Mouse (Mus musculus): ENCODE measurements at regions not wholly inside any gene's neighbourhood (a gene's known extent, or its start where the extent isn't known, plus 50 kb on each side); places are given as distances from the start of the nearest gene placed in this dataset.

DNA sequence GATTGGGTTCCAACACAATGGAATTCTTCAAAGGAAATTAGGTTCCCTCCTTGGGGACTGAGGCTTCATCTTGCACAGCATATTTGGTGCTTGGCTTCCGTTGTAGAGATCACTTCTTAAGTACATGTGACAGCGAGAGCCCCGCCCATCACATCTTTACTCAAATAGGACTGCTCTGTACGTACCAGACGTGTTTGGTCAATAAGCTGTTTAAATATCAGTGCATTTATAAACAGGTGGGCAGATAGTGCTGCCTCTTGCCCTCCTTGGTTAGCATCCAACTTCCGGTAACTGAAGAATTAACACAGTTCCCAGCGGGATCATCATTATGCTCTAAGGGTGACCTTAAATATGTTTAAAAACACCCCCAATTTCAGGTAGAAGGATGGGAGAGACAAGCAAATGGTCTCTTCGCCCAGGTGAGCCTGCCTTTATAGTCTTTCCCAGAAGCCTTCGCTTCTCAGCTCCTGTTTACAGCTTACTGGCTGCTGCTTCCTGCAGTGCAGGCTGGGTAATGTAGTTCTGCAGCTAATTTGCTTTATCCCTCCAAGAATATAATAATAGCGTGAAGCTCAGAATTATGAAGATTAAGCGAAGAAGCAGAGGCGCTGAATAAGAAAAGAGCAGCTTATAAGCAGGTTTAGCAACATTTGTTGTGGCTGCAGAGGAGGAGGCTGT, 242.1 kb downstream of the Foxo1 start:
- DNase-seq (ENCODE audit: low spot score in 2 of 2), result peak; percentile 34 to 48

DNA sequence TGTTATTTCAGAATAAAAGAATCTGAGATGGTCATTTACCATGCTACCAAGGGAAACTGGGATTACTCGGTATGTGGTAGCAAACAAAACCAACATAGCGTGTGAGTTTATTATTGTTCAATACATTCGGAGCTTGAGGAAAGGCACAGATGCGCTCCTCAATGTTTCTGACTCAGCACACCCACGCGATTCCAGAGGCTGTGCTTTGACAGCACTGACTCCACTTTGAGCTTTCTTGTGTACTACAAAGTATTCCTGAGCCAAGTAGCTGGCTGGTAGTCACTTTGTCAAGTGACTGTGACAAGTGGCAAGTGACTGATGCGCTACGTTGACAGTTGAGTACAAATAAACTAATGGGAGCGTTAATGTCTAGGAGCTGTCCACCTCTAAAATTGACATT, 235.8 kb downstream of the Foxo1 start:
- DNase-seq (ENCODE audit: low spot score in 2 of 2), result no peak

DNA sequence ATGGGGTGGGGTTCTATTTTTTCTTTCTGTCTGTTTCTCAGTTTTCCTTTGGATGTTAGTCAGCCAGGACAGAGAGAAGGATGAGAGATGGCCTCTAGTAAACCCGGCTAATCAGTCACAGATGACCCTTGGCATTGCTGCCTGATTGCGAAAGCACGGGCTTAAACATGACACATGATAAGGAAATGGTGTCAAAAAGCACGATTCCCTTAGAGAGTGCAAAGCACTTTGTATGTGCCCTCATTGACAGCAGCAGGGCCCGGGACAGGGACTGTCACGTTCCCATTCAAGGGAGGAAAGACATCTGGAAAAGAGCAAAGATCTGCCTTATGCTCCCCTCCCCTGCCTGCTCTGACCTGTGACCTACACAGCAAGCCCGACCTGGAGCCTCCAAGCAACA, 234.1 kb downstream of the Foxo1 start:
- DNase-seq (ENCODE audit: low spot score in 2 of 2), result no peak

DNA sequence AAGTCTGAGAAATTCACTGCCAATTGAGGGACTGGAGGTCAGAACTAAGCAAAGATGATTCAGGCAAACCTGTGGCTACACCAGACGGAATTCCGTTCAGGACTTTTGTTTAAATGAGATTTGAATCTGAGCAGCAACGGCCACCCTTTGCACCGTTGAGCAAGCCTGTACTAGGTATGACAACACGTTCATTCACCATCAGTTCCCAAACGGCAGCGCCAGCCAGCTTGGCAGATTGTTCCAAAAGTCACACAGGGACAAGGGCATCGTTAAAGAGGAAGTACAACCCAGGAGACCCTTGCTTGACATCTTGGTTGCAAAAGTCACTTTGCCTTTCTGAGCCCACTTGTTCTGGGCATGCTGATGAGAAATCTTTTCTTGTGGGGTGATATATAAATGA, 233.5 kb downstream of the Foxo1 start:
- no peak for DNase-seq (ENCODE audit: low spot score in 2 of 2)

DNA sequence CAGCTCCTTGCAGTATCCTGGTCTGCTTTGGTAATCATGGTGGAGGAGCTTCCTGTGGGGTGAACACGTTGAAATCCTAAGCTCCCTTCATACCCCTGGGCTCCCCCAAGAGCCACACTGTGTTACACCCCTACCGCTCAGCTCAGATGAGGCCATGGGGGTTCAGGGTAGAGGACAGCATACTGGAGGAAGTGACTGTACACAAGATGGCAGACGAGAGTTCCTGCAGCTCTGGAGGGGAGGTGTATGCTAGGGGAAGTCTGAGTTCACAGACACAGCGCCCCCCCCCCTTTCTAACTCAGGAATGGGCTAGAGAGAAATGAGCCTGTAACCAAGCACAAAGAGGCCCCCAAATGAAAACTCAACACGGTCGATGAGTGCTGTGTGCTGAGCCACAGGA, 231.9 kb downstream of the Foxo1 start:
- no peak for DNase-seq (ENCODE audit: low spot score in 2 of 2)

DNA sequence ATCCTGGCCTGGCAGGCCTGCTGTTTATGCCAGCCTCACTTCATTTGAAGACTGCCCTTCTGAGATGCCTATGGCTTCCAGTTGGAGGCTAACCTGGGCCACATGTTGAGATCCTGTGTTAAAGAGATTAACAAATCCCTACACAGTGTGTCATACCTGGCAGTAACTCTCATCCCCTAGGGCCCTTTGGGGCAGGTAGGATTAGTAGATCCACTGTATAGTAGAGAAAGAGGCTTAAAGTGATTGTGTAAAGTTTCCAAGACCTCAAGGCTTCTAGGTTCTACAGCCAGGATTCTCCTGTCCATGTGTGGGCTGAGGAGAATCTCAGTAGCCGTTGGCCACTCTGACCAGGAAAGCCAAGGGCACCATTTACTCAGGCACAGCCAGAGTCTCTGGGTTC, 231.4 kb downstream of the Foxo1 start:
- no peak for DNase-seq (ENCODE audit: low spot score in 2 of 2)

DNA sequence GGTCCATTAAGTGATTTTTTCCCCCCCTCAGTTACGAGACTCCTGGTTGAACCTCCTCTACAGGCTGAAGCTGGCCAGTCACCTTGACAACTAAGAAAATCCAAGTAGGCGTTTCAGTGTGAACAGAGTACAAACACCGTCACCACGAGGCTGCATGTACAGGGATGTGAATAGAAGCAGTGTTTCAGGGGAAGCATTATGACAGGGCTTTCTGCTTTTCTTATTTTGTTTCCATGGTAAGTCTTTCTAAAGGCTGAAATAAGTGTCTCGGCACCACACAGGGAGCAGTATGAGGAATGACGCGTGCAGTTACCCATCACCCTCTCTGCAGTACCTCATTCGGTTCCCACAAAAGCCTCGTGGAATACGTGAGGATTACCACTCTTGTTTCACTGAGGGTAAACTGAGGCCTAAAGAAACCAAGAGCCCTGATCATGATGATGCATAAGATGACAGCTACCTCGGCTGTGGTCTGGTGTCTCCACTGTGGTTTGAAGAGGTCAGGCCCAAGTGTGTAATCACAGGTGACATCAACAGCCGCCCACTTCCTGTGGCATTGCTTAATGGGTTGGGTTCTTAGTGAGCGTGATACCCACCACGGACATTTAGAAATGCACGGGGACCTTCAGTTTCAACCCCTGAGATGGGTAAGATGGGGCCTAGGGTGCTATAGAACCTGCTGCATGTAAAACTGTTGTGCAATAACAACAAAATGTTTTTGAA, 230.5 kb downstream of the Foxo1 start:
- DNase-seq (ENCODE audit: low spot score in 2 of 2), result peak in 1 of 2 experiments; percentile 36

DNA sequence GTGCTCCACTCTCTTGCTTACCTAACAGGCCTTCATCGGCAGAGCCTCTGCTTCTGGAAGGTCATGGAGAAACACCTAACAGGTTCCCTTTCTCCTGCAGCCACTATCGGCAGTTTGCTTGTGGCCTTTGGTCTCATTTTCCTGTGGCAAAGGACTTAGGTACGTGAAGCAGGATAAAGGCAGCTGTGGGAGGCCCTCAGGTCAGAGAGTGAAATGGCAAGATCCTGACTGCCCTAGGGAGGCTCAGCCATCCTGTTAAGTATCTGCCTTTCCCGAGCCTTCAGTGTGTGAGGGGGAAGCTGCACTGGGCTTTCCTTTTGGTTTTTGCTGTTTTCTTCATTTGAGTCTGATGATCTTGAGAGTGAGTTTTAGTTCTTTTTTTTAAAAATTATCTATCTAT, 228.8 kb downstream of the Foxo1 start:
- no peak for DNase-seq (ENCODE audit: low spot score in 2 of 2)

DNA sequence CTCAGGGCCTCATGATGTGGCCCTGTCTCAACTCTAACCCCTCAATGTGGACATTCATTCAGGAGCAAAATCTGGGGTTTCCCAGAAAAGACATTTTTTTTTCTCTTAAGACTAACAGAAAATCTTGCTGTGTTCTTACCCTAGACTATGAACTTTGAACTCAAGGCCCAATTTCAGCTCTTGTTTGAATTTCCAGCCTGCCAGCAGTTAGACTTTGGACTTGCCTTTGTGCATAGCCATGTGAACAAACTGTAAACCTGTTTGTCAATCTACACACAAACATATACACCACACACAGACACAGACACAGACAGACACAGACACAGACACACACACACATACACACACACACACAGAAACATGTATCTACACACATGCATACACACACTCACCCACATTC, 227.3 kb downstream of the Foxo1 start:
- DNase-seq (ENCODE audit: low spot score in 2 of 2), result no peak

DNA sequence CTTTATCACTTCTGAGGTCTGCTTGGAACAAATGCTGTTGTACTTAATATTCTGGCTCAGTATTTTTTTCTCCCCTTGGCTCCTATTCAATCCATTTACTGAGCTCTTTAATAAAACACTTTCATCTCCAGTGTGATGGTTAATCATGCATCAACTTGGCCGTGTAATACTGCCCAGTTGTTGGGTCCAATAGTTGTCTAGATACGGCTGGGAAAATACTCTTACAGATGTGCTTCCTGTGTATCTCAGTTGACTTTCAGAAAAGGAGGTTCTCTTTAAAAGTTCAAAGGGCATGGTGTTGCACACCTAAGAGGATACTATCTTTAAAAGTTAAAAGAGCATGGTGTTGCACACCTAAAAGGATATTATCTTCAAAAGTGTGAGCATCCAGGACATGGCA, 226.8 kb downstream of the Foxo1 start:
- no peak for DNase-seq (ENCODE audit: low spot score in 2 of 2)

DNA sequence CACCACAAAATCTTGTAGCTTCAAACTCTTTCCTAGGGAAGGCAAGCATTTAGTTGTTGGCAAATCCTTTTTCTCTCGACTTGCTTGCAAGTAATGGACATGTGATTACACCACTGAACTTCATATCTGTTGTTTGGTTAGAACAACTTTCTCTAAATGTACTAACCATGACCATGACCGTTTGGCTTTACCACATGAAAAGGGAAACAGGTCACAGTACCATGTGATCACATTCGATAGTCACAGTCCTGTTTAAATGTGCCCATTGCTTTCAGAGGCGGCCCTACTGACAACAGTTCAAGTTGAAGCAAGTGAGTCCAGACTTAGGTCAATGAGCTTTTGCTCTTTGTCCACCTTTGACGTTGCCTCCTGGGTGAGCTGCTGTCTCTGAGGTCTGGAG, 211.1 kb downstream of the Foxo1 start:
- DNase-seq (ENCODE audit: low spot score in 2 of 2), result no peak

DNA sequence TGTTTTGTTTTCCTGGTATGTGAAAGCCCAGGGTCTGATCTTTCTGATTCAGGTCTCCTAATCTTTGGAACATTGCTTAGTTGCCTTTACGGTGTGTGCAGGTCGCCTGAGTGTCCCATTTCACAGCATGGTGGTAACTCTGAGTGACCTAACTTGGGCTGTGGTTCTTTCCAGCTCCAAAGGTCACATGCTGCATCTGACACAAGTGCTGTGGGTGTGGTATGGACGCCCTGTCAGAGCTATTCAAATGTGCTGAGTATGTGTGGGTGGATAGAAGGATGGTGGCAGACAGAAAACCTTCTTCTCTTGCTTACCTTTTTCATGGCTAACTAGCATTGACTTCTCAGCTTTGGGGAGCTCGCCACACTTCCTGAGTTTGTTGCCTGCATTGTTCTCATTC, 201.8 kb downstream of the Foxo1 start:
- DNase-seq (ENCODE audit: low spot score in 2 of 2), result no peak

DNA sequence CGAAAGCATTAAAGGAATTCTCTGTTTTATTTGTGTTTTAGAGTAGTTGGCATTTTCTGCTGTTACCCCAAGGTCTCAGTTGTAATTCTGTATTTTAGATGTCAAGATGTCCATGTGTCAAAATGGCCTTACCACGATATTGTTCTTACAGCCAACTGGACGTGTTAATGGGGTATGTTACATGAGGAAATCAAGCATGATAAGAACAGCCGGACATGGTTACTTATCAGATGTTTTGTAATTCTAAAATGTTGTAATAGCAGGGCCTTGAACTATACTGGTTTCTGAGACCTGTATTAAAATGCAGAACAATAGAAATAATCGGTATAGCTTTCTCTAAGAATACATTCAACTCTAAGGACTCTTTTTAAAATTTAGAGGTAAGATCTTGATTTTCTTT, 201.3 kb downstream of the Foxo1 start:
- no peak for DNase-seq (ENCODE audit: low spot score in 2 of 2)

DNA sequence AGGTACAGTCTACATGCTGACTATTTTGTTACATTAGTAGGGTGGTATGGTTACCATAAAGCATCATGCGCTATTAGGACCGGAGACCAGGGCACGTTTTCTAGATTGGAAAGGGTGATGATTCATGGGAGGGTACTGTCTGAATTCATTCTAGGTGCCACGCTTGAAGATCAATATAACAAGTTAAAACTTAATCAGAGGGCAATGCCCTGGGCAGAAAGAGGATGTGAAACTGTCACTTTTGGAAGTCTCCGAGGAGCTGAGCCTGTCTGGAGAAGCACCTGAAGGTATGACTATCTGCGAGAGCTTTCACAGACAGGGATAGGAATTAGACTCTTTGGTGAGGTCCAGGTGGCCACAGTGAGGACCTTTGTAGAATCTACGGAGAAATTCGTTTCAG, 200.2 kb downstream of the Foxo1 start:
- no peak for DNase-seq (ENCODE audit: low spot score in 2 of 2)

DNA sequence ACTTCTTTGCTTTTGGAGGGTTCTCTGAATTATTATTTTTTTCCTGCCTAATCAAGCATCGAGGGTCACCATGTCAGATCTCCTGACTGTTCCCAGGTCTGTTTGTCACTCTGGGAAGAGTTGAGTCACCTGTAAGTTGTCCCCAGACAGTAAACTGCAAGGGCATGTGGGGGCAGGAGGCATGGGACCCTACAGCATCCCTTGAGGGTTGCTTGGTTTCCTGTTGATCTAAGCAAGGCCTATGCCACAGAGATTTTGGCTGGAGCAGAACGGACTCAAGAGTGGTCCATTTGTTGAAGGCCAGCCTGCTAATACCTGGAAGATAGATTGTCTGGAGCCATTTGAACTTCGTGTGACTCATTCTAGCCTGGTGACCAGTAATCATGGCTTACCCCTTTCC, 199.7 kb downstream of the Foxo1 start:
- DNase-seq (ENCODE audit: low spot score in 2 of 2), result no peak

DNA sequence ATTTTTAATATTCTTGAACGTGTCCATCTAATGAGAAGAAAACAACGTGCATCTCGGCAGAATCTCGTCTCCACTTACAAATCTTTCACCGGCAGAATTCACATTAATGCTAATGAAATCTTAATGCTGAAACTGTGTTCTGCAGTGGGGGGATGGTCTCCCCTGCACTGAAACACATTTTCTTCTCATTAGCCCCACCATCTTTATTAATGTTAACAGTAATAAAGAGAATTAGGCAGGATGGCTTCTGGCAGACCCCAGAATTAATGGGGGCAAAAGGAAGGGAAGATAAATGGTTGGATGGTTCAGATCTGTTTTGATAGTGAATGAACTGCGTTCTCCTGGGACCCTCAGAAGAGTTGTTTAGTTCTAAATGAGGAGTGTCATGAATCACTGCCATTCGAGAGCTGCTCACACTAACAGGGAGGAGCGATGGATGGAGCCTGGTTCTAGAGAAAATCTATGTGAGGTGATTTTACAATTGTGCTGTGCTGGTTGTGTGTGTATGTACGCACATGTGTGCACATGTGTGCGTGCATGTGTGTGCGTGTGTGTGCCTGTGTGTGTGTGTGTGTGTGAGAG, 198.9 kb downstream of the Foxo1 start:
- no peak for DNase-seq (ENCODE audit: low spot score in 2 of 2)

DNA sequence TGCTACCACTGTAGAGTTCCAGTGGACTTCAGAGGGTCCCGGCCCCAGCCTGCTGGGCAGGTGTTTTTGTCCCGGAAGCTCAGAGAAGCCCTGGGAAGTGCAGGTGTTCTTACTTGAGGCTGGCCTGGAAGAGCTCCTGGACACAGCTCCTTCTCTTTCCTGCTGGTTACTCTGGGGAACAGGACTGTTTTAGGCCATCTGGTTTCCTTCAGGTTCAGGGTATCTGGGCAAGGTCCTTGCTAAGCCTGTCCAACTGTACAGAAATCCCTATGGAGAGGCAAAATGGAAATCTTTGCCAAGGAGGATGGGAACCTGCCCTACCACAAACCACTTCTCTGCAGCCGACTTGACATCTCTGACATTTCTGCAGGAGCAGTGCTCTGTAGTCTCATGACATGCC, 198.4 kb downstream of the Foxo1 start:
- DNase-seq (ENCODE audit: low spot score in 2 of 2), result no peak

DNA sequence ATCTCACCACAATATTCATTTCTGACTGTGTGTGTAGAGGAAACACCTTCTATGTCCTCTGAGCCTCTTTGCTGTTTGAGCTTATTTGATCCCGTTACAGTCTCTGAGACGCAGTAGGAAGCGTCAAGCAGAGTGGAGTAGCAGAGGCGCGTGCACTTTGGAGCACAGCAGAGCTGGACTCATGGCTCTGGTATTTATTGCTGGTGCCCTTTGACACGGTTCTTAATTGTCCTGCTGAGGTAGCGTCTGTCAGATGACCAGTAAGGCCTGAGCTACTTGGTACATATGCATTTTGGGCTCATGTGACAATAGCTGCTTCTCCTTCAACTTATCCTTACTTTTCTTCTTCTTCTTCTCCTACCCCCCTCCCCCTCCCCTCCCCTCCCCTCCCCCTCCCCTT, 195.8 kb downstream of the Foxo1 start:
- no peak for DNase-seq (ENCODE audit: low spot score in 2 of 2)

DNA sequence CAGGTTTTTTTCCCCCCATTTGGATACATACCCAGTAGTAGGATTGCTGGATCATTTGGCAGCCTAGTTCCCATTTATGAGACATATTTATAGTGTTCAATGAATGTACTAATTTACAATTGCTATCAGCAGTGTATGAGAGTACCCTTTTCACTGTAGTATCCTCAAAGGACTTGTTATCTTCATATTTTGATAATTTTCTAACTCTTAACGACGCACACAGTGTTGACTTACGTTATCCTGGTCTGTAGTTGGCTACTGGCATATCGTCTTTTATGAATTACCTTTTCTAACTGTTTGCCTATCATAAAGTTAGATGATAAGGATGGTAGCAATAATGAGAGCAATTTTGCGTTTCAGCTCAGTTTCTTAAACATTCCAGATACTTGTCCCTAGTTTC, 186.8 kb downstream of the Foxo1 start:
- no peak for DNase-seq (ENCODE audit: low spot score in 2 of 2)

DNA sequence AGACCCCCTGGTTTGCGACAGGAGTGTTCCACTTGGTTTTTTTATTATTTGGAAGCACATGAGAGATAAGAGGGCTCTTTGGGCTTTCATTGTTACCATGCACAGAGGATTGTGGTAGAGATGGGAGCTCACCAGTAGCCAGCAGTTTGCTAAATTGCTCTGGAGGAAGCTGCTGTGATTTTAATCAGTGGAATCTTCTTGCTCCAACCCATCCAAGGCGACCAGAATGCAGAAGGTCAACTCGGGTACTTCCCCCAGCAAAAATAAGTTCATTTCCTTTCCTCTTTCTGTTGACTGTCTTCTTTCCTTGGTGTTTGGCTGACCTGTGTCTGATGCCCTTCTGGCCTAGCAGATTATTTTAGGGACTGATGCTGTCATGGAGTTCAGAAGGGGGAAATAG, 184.9 kb downstream of the Foxo1 start:
- no peak for DNase-seq (ENCODE audit: low spot score in 2 of 2)

DNA sequence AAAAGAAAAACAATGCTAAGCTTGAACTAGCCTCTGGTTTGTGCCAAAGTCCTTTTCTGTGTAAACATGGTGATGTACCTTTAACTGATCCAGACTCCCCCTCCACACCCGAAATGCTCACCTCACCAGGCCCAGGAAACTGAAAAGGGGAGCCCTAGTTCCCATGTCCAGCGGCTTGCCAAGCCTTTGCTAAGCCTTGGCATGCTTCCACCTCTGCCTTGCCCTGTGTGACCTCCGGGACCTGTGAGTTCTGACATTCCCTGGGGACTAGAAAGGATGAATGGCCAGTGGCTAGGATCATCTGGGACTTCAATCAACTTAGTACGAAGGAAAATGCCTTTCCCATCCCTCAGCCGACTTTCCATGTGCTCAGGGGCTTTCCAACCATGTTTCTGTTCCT, 184.2 kb downstream of the Foxo1 start:
- DNase-seq (ENCODE audit: low spot score in 2 of 2), result no peak

DNA sequence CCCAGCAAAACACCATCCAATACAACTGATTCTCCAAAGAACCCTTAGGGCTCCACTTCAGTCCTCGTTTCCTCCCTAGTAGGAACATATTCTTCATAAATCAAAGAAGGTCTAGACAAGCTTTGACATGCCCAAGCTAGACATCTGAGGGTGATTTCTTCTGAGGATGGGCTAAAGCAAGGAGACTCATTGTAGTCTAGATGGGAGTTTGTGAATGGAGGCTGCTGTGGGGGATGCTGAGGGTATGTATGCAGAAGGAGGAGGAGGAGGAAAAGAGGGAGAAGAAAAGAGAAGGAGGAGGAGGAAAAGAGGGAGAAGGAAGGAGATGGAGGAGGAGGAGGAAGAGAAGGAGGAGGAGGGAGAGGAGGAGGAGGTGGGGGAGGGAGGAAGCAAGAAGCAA, 178.9 kb downstream of the Foxo1 start:
- DNase-seq (ENCODE audit: low spot score in 2 of 2), result no peak

DNA sequence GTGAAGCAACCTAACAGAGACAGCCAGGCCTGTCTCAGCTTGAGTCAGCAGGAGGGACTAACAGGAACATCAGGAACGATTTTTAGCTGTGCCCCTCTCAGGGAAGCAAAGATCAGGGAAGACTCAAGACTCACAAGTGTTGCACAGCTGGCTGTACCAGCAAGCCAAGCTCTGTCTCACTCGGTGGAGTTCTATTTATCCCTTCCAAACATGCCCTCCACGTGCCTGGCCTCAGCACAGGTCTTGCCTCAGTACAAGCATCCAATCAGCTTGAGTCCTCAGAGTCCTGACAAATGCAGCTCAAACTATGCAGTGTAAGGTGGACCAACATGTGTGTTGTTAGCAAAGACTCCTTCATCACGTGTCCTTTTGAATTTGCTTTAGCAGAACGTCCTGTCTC, 178.4 kb downstream of the Foxo1 start:
- no peak for DNase-seq (ENCODE audit: low spot score in 2 of 2)

Data from frontal cortex, postnatal 10 days (tissue).